Mouse (Mus musculus) myocyte (in vitro differentiated cells): ENCODE measurements around the gene Rreb1.

Experiments
- MYOG ChIP-seq, 3 experiments: IDR thresholded peaks; one replicate each; pipeline ENCODE4 v1.6.1; 2011; ENCODE audit warnings: control low read depth in 2 of 3, low read depth in 2 of 3, mild to moderate bottlenecking in 2 of 3; ENCODE audit not compliant: insufficient read length in 2 of 3, control insufficient read depth in 1 of 3, insufficient read depth in 1 of 3
- POLR2A ChIP-seq: IDR thresholded peaks from one replicate; pipeline ENCODE4 v1.6.1; 2011; ENCODE audit warnings: low read depth, mild to moderate bottlenecking, control low read depth, moderate library complexity; ENCODE audit not compliant: insufficient read length
- TCF12 ChIP-seq: IDR thresholded peaks from one replicate; pipeline ENCODE4 v1.6.1; 2011; ENCODE audit warnings: mild to moderate bottlenecking, control low read depth; ENCODE audit not compliant: poor library complexity, insufficient read depth, severe bottlenecking

DNA sequence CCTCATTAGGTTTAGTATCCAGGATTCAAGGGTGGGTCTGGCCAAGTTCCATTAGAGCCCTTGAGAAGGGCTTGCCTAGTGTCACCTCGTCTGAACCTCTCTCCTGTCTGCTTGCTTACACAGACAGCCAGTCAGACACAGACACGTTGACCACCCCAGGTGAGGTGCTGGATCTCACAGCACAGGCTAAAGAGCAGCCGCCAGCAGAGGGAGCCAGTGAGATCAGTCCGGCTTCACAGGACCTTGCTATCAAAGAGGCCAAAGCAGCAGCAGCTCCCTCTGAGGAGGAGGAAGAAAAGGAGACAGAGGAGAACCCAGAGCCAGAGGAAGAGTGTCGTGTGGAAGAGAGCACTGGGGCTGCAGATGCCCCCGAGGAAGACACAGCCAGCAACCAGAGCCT lies 168.5 kb downstream of the Rreb1 start:
- TF ChIP-seq POLR2A (no peak), TCF12 (no peak), MYOG (IDR thresholded peaks at IDR 0.05; ENCODE audit: control insufficient read depth in 1 of 3, insufficient read depth in 1 of 3, insufficient read length in 2 of 3, low read depth in 2 of 3) (no peak)
